Mouse (Mus musculus) retina, embryonic 14.5 days (tissue): Measurements from ENCODE around the gene Dtd1.

Source experiments
- DNase-seq: peaks from one replicate; pipeline ENCODE4 v3.0.0-alpha.2; 2015; ENCODE audit warnings: low spot score

The Dtd1 gene

GRCm38 (mm10) chr2:144599831-144600687 lies at the start of gene Dtd1:
TSS of gene Dtd1 (plus strand) at chr2:144599897.
- DNase-seq = peak; percentile 90

- DNase-seq = peak; percentile 85
These were observed 49.2 kb upstream of the Dtd1 start, which contains the start of gene Rbbp9 for GRCm38 (mm10) chr2:144550529-144550928. TSS of gene Rbbp9 (minus strand) at chr2:144550869.

GRCm38 (mm10) chr2:144553905-144554304 lies 45.8 kb upstream of the Dtd1 start:
- no peak for DNase-seq

GRCm38 (mm10) chr2:144555286-144555819 lies 44.3 kb upstream of the Dtd1 start:
- peak; percentile 44 for DNase-seq

GRCm38 (mm10) chr2:144555820-144556552 lies 43.7 kb upstream of the Dtd1 start, which contains the start of gene Sec23b:
TSS of gene Sec23b (plus strand) at chr2:144556229.
- peak; percentile 98 for DNase-seq

- DNase-seq = no peak
These were observed 11.0 kb upstream of the Dtd1 start for GRCm38 (mm10) chr2:144588723-144589122.

GRCm38 (mm10) chr2:144593036-144593435 lies 6.7 kb upstream of the Dtd1 start:
- peak; percentile 2 for DNase-seq

- DNase-seq = peak; percentile 87
These were observed 5.6 kb upstream of the Dtd1 start, which contains the start of gene Smim26 for GRCm38 (mm10) chr2:144593951-144594651. TSS of gene Smim26 (plus strand) at chr2:144594054.

- DNase-seq = no peak
These were observed 1.7 kb upstream of the Dtd1 start for GRCm38 (mm10) chr2:144598006-144598405.

- DNase-seq = no peak
These were observed 1.9 kb downstream of the Dtd1 start for GRCm38 (mm10) chr2:144601576-144601975.

GRCm38 (mm10) chr2:144613956-144614355 lies 14.3 kb downstream of the Dtd1 start:
- DNase-seq = no peak

- DNase-seq = no peak
These were observed 17.6 kb downstream of the Dtd1 start for GRCm38 (mm10) chr2:144617074-144617874.

GRCm38 (mm10) chr2:144621491-144621890 lies 21.8 kb downstream of the Dtd1 start:
- no peak for DNase-seq

- DNase-seq = no peak
These were observed 33.9 kb downstream of the Dtd1 start for GRCm38 (mm10) chr2:144633551-144633950.

- no peak for DNase-seq
These were observed 34.5 kb downstream of the Dtd1 start for GRCm38 (mm10) chr2:144634231-144634630.

- no peak for DNase-seq
These were observed 35.0 kb downstream of the Dtd1 start for GRCm38 (mm10) chr2:144634729-144635128.

- DNase-seq = peak; percentile 78
These were observed 36.1 kb downstream of the Dtd1 start for GRCm38 (mm10) chr2:144635644-144636320.

- no peak for DNase-seq
These were observed 37.5 kb downstream of the Dtd1 start for GRCm38 (mm10) chr2:144637204-144637603.

GRCm38 (mm10) chr2:144637671-144638395 lies 38.1 kb downstream of the Dtd1 start:
- DNase-seq = no peak

- DNase-seq = peak; percentile 51
These were observed 39.0 kb downstream of the Dtd1 start for GRCm38 (mm10) chr2:144638719-144639118.
